Mouse (Mus musculus) frontal cortex, adult (tissue): ENCODE data around the gene 4833439L19Rik.
A peak's percentile ranks its signal among the peaks of the same experiment; 100 is the strongest.
"Not testable (repeated sequence)": the region's sequence is repeated elsewhere in the genome, so short reads cannot be mapped to it uniquely, and the experiment has no call there.

Source experiments
- ATAC-seq: cut with Nextera tagmentation; 2 replicates; pipeline ENCODE4 v1.9.2; 2017; ENCODE audit warnings: mild to moderate bottlenecking, moderate library complexity, mixed read lengths; ENCODE audit not compliant: low TSS enrichment

4833439L19Rik gene

DNA sequence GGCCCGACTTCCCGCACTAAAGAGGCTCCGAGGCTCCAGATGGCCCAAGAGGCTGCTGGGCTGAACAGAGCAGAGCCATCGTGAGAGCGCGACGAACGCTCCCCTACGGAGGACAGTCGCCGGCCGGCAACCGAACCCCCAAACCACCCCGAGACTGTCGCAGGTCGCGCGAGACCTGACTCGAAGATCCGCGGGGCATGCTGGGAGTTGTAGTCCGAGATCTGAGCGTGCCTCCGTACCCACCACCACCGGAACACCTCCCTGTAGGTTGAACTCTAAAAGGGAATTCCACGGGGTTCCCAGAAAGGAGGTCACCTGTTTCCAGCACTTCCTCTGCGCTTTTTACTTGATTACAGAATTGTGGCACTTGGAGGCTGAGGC lies at the start of gene 4833439L19Rik:
Gene 4833439L19Rik, minus strand, starts transcription at position 235 of the 381 bp plus-strand sequence.
- peak; percentile 94 for ATAC-seq

DNA sequence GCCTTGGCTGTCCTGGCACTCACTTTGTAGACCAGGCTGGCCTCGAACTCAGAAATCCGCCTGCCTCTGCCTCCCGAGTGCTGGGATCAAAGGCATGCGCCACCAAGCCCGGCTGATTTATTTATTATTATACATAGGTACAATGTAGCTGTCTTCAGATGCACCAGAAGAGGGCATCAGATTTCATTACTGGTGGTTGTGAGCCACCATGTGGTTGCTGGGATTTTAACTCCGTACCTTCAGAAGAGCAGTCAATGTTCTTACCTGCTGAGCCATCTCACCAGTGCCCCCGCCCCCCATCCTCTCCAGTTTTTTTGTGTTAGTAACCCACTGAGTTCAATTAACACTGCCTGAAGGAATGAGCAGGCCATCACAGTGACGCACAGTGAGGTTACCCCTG lies 47.9 kb upstream of the 4833439L19Rik start:
- not testable (repeated sequence) for ATAC-seq

DNA sequence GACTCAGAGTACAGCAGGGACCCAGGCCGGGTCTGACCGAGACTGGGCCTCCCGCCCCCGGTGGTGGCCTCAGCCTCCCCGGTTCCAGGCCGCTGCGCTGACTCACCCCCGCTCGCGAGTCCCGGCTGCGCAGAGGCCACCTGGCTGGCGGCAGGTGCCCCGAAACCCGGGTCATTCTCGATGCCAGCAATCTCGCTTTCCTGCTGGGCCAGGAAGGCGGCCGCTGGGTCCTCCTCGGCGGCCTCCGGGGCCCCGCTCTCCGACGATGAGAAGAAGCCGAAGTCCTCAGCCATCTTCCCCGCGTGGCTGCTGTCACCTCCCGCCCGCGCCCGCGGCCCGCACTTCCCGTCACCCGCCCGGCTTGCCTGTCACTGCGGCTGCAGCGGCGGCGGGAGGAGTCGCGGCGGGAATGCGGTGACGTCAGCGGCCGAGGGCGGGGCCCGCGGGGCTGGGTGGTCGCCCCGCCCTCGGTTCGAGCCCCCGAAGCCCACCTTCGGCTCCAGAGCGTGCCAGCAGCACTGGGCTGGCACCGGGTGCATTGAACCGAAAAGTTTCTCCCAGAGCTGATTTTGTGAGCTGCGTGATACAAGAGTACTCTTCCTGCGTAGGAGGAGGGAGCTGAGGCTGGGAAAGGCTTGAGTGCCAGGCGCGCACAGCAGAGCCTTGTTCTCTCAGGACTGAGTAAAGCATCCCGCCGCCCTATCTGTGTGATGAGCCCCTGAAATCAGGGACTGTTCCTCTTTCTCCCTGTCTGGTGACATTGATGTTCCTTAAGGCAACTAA lies 45.9 kb upstream of the 4833439L19Rik start, which contains the start of gene Cltb:
Gene Cltb, minus strand, starts transcription at position 373 of the 783 bp plus-strand sequence.
- ATAC-seq, result peak; percentile 87

DNA sequence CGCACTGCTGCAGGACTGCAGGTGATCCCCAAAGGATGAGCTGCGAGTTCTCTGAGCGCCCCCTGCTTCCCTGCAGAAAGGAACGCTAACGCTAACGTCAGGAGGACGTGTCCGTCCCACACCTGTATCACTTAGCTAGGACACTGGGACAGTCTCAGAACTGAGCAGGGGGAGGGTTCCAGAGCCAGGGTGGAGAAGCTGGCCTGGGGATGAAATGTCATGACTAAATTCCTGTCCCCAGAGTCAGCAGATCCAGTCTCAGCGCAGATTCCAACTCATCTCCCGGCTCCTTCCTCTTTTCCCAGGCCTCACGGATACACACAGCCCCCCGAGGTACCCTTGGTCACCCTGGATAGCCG lies 45.4 kb upstream of the 4833439L19Rik start:
- ATAC-seq, result peak; percentile 45; the same call in 1 of the 2 replicates

DNA sequence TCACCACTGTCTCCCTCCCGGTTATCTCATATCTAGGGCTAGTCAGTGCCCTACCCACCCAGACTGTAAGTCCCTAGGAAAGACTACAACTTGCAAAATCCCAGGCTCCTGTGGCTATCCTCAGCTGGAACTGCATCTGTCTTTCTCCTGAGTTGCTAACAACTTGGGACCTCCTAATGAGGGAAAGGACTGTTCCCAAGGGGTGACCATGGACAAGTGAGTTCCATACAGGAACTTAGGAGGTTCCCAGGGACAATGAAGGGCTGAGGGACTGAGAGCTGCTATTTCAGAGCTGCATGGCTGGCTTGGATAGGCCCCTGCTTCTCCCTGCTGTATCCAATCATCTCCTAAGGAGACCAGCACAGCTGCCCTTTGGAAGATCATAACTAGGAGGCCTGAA lies 44.1 kb upstream of the 4833439L19Rik start:
- no peak for ATAC-seq

DNA sequence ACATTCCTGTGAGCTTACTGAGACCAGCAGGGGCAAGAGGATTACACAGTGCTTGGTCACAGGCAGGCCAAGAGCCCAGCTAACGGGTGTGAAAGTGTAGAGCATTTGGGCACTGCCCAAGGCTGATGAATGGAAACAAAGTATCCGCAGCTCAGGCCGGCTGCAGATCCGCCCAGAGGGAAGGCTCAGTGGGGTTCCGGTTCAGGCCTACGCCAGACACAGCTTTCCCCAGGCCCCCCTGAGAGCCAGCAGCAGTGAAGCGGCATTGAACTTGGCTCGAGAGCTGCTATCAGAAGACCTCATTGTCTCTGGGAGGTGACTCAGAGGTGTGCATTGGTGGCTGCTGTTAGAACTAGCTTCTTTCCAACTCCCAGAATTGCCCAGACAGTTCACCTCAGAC lies 43.4 kb upstream of the 4833439L19Rik start:
- peak; percentile 20; the same call in 1 of the 2 replicates for ATAC-seq

DNA sequence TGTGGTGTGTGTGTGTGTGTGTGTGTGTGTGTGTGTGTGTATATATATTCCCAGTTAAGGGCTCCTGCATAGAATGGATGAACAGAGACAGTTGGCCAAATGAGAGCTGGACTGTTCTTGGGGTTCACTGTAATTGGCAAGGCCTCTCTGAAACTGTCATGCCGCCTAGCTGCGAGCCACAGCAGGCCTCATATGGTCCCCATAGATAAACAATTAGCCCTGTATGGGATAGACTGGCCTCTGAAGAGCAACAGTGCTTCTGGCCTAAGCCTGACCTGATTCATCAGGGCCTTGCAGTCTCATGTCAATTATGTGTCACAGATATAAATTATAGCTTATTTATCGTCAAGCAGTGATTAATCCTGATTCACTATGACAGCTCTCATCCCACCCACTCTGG lies 42.8 kb upstream of the 4833439L19Rik start:
- ATAC-seq, result no peak

DNA sequence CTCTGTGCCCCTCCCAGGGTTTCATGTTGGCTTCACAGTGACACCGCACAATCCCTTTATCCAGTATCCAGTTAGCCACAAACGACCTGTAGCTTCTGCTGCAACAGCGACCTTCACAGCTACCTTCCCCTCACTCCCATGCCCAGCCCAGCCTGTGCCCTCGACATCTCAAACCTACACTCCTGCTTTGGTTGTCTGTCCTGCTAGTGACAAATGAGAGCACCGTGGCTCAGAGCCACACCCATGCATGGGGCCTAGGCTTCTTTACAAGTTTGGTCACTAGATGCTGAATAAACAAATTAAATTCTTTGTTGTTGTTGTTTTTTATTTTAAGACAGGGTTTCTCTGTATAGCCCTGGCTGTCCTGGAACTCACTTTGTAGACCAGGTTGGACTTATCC lies 42.0 kb upstream of the 4833439L19Rik start:
- no peak for ATAC-seq

DNA sequence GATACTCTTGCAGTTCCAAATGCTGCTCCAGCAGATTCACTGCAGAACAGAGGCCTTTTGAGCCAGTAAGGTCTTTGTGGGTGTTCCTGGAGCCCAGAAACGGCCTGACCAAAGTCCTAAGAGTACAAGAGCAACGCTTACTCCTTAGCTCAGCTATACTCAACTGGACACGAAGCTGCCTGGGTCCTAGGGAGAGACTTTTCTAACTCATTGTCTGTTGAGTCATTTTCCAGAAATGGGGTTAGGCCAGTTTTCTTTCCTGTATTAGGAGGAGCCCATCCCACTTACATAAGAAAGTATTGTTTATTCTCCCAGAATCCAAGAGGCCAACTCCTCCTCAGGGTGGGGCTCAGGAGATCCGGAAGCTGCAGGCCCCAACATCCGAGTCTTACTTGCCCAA lies 40.2 kb upstream of the 4833439L19Rik start:
- no peak for ATAC-seq

DNA sequence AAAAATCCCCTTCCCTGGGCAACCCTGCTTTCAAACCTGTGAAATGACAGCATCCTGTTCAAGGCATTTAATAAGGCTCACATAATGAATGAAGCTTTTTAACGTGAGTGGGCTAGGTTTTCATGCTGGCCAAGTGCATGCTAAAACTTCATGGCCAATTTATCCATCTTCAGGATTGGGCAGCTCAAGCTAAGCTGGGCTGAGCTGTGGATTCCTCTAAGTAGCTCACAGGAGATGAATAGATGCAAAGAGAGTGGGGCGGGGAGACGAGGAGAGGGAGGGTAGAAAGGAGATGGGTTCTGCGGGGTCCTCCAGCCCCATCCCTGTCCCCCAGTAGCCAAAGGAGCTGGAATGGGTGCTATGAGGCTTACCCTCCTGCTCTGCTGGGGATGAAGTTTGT lies 39.0 kb upstream of the 4833439L19Rik start:
- no peak for ATAC-seq

DNA sequence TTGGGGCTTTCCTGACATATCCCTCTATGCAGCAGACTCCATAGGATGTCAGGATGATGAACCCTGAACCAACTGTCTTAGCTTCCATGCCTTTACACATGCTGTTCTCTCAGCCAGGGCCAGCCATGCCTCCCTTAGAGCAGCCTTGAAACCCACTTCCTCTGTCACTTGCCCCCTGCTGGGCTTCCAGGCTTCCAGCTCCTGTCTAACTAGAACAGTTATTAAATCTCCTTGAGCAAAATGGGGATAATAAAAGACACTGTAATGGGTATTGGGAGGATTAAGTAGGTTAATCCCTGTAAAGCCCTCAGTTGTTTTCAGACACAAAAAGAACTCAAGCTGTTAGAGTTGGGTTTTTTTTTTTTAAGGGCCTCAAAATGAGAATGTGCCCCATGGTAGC lies 38.3 kb upstream of the 4833439L19Rik start:
- ATAC-seq, result no peak

DNA sequence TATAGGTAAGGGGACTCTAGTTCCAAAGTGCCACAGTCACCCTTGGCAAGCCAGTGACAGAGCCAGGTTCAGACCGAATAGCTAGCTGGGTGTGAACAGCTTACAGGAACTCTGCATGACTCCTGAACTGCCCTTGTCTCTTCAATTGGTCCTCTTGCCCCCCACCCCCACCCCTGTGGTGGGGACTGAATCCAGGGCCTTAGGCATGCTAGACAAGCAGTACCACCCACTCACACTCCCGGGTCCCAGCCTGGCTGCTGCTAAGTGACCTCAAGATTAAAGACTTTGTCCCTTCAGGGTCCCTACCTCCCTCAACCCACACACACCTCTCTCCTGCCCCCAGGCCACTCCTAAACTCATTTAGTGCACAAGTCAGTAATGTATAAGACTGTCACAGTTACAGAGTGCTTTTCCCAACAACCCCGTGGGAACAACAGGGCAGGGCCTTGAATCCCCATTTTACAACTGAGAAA lies 37.4 kb upstream of the 4833439L19Rik start:
- ATAC-seq, result no peak

DNA sequence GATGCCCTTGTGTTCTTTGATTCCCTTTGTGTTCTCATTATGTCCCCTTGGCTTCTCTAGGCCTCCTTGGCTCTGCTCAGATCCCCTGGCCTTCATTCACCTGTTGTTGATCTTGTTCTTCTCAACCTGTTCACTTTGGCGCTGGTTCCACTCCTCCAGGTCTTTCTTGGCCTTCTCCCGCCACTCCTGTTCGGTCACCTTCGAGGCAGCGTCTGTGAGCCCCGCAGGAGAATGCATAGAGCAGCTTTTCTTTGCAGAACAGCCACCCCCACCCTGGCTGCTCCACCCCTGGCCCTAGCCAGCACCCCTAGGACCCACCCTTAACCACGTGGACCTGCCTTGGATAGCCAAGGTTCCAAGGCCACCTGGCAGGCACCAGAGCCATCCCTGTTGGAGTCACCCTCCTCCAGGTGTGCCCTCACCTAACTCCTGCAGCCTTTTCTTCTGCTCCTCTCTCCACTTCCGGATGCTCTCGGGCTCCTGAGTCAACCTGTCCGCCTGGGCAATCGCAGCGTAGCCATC lies 33.4 kb upstream of the 4833439L19Rik start:
- no peak for ATAC-seq

DNA sequence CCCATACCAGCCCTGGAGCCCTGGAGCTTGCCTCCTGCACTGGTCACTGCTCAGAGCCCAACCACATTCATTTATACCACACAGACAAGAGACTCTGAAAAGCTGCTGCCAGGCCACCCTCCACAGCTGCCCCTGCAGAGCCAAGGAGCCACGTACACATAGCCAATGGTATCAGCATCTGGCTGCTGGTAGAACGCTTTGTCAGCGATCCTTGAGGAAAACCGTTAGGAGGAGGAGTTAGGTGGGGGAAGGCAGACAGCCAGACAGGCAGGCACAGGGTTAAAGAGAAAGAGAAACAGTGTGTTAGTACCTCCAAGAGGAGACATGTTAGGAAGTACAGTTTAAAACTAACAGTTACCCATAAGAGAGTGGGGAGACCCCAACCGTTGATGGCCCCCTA lies 31.6 kb upstream of the 4833439L19Rik start:
- no peak for ATAC-seq

DNA sequence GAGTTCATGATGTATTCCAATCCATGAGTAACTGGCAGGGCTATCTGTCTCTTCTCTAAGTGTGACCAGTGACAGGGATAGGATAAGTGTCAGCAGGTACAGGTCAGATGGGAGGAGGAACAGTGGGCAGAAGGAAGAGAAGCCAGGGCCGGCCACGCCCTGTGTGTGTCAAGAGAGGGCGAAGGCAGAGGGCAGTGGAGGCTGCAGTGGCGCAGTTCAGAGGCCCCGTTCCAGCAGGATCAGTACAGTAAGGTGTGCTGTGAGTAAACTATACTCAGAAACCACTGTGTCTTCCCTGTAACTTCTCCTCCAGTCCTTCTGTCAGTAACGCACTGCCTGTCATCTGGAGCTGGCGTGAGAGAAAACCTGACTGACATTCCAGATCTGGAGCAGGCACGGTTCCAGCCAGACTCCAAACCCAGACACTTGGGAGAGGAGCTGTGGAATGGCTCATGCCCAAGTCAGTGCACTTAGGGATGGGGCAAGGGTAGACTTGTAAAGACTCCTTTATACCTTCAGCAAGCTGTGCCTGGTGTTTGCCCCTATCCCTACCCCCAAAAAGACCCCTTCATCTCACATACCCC lies 31.0 kb upstream of the 4833439L19Rik start:
- no peak for ATAC-seq

DNA sequence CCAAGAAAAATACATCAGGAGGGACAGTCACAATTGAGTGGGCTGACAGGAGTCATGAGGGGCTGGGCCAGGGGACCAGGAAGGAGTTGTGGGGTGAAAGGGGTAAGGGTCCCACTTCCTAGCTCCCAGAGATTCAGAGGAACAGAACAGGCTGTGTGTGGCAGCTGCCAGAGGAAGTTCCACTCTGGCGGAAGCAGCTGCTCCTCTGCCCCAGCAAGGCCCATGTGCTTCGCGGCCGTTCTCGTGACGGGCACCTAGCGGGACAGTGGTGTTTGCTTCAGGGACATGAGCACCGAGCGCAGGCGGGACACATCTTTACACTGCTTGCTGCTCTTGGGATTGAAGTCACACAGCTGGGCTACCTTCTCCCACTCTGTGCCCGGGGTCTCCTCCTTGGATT lies 28.4 kb upstream of the 4833439L19Rik start:
- no peak for ATAC-seq

DNA sequence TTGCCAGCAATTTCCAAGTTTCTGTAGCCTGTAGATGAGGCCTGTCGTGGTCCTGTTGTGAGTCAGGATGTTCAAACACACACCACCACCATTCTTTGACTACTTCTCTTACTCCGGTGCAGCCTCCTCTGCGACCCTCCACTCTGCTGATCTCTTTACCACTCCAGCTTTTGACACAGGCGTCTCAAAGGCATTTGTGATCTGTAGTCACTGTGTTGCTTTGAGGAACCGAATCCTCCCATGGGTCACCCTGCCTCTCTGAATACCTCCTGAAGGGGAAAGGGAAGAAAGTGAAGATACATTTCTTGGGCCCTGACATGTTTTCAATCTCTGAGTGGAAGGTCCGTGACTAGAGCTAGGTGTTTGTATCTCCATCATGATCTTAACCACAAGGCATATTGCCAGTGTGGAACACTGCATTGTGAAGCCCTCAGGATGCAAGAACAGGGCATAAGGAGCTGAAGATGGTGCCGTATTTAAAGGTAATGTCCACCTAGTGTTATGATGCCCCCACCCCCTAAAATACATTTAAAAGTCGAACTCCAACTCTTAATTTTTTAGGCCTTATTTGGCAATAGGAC lies 26.6 kb upstream of the 4833439L19Rik start:
- ATAC-seq, result no peak

DNA sequence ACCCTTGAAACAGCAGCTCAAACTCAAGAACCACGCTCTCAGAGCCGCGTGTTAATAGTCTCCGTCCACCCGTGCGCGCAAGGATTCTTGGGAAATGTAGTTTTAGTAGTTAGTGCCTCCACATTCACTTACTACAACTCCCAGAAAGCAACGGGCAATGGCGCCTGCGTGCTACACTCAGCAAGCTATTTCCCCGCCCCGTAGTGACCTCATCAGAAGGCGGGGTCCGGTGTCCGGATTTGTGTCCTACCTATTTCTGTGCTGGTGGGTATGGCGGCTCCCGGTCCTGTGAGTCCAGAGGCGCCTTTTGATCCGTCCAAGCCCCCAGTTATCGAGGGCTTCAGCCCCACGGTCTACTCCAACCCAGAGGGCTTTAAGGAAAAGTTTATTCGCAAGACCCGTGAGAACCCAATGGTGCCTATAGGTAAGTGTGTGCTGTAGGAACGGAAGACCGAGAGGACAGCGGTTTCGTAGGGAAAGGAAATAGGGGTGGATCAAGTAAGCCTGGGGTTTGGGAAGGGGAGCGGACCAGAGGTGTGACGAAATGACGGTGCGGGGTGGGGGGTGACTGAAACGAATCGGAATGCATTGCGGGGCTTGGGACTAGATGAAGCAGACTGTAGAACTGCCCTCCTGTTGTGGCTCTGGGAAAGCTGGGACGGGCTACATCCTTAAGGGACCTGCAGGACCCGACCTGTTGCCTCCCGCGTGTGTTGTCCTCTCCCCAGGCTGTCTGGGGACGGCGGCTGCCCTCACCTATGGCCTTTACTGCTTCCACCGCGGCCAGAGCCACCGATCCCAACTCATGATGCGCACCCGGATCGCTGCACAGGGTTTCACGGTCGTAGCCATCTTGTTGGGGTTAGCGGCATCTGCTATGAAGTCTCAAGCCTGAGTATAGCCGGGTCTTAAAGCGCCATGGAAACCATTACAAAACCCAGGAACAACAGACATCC lies 25.0 kb upstream of the 4833439L19Rik start, which contains the start of the genes Nop16 and Higd2a:
Gene Nop16, minus strand, starts transcription at position 95 of the 956 bp plus-strand sequence.
Gene Higd2a, plus strand, starts transcription at position 212 of the 956 bp plus-strand sequence.
- ATAC-seq, result peak; percentile 94

DNA sequence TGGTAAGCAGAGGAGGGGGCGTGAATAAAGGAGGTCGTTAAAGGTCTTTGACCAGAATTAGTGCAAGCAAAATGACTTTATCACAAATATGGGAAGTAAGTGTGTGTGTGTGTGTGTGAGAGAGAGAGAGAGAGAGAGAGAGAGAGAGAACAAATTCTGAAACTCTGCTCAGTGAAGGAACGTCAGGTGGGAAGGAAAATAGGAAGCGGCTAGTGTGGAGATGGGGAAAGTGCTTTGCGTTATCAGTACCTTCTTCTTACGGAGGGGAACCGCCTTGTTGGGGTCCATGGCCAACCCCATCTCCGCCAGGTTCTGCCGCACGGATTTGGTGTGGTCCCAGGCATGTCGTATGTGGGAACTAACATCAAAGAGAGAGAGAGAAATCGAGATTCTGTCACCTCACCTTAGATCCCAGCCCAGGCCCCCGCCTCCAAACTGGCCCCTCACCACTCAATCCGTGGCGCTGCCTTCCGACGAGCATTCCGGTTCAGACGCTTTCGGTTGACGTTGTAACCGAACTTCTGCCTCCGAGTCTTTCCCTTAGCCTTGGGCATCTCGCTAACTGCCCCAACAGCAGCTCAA lies 24.3 kb upstream of the 4833439L19Rik start:
- ATAC-seq, result no peak; the same call in 1 of the 2 replicates

DNA sequence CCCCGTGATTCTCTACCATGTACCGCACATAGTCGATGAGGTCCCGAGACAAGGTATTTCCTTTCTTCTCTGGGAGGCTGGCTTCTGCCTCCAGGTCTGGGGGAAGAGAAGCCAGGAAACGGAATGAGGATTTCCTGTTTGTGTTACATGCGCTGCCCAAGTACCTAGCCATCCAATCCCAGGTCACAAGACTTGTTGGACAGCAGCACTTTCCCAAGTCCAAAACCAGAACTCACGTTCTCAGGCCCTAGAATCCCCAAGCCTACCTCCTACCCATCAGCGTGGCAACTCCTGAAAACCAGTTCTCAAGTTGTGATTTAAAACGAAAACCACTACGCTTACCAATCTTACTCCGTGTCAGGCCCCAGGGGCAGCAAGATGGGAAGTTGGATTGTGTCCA lies 20.6 kb upstream of the 4833439L19Rik start:
- ATAC-seq, result no peak

DNA sequence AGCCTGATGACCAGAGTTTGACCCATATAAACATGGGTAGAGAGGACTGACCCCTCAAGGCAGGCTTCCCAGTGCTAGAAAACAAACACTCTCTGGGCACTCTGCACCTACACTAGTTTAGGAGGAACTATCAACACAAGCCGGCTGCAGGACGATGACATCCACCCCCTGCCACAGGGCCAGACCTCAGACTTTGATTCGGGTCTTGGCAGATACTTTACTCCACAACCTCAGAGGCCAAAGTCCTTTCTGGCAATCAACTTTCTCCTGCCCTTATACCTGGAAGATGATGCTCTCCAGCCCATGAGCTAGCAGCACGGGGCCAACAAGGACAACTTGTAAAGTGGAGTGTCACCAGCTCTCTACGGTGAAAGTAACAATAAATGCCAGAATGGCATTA lies 17.6 kb upstream of the 4833439L19Rik start:
- no peak for ATAC-seq
